Mouse (Mus musculus) forebrain, embryonic 10.5 days (tissue): ENCODE results near the gene Ptch2. TPM values are rescaled to one million over a fixed set of nuclear protein-coding genes. Genes with fewer than 3 reads are reported as not detected.

Source experiments
- DNase-seq: peaks from one replicate; pipeline ENCODE4 v3.0.0-alpha.2; 2017; ENCODE audit warnings: low spot score; ENCODE audit errors: extremely low spot score
- H3K27ac ChIP-seq: fragments of 300-500 bp; sonication (generic); 2 replicates; pipeline ENCODE4 v1.5.1; 2016; ENCODE audit warnings: mild to moderate bottlenecking
- H3K27me3 ChIP-seq: fragments of 300-500 bp; sonication (generic); 2 replicates; pipeline ENCODE4 v1.6.1; 2016; ENCODE audit warnings: mild to moderate bottlenecking; ENCODE audit not compliant: poor library complexity, severe bottlenecking
- H3K36me3 ChIP-seq: fragments of 300-500 bp; sonication (generic); replicated peaks from 2 replicates; pipeline ENCODE4 v1.6.1; 2016; ENCODE audit warnings: mild to moderate bottlenecking, moderate library complexity
- H3K4me1 ChIP-seq: fragments of 300-500 bp; sonication (generic); 2 replicates; pipeline ENCODE4 v1.6.1; 2016
- H3K4me3 ChIP-seq: fragments of 300-500 bp; sonication (generic); 2 replicates; pipeline ENCODE4 v1.5.1; 2016; ENCODE audit warnings: mild to moderate bottlenecking, moderate library complexity
- H3K9me3 ChIP-seq: fragments of 300-500 bp; sonication (generic); 2 replicates; pipeline ENCODE4 v1.6.1; 2016; ENCODE audit warnings: mild to moderate bottlenecking, moderate library complexity
- WGBS: fragments of 180-500 bp; shearing (Covaris S2); methylation state at CpG from one replicate; pipeline ENCODE4 v1.1.7; 2016; 5-methylcytosine and 5-hydroxymethylcytosine counted together
- polyA plus RNA-seq: library from polyadenylated mRNA; unstranded; fragments of >200 nt; fragmentation: Nextera tagmentation; extraction: Ambion mirVana; gene quantifications from 2 replicates; pipeline ENCODE4 v1.2.1, GENCODE M21; 2016

Gene Ptch2
- polyA plus RNA-seq, 1 experiment from 2014 or later, result 7.3 TPM

DNA sequence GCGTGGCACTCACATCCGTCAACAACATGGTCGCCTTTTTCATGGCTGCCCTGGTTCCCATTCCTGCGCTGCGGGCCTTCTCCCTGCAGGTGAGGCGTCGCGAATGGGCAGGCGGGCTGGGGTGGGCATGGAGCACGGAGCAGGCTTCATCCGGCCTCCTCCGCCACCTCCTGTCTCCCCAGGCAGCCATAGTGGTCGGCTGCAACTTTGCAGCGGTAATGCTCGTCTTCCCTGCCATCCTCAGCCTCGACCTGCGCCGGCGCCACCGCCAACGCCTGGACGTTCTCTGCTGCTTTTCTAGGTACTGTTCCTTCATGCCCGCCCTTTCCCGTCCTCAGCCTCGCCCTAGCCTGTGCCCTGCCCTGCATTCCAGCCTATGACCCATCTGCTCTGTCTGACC is 13.5 kb downstream of the Ptch2 start:
- peaks cover 82% of the 10 kb centered on the region for H3K36me3 ChIP-seq
- no peak overlapping the region for H3K27ac ChIP-seq
- no peak for DNase-seq
- no peaks in the 10 kb centered on the region for H3K9me3 ChIP-seq
- WGBS, result 95% methylated on average over 25 of the region's 25 CpGs
- H3K4me3 ChIP-seq, result no peak overlapping the region
- H3K4me1 ChIP-seq, result peaks cover 10% of the 10 kb centered on the region; the same call in 1 of the 2 replicates
- H3K27me3 ChIP-seq, result no peaks in the 10 kb centered on the region; the same call in 1 of the 2 replicates

DNA sequence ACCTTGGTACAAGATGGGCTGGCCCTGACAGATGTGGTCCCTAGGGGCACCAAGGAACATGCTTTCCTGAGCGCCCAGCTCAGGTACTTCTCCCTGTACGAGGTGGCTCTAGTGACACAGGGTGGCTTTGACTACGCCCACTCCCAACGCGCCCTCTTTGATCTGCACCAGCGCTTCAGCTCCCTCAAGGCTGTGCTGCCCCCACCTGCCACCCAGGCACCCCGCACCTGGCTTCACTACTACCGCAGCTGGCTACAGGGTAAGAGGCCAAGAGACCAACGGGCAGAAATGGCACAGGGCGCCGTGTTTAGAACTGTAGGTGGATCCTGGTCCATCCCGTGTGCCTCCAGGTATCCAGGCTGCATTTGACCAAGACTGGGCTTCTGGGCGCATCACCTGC is 14.4 kb downstream of the Ptch2 start:
- H3K4me3 ChIP-seq, result no peak overlapping the region
- no peak overlapping the region for H3K27ac ChIP-seq
- H3K9me3 ChIP-seq, result no peaks in the 10 kb centered on the region
- peaks cover 81% of the 10 kb centered on the region for H3K36me3 ChIP-seq
- peaks cover 6% of the 10 kb centered on the region; the same call in 1 of the 2 replicates for H3K4me1 ChIP-seq
- no peaks in the 10 kb centered on the region for H3K27me3 ChIP-seq
- DNase-seq, result no peak
- 91% methylated on average over 13 of the region's 13 CpGs for WGBS

DNA sequence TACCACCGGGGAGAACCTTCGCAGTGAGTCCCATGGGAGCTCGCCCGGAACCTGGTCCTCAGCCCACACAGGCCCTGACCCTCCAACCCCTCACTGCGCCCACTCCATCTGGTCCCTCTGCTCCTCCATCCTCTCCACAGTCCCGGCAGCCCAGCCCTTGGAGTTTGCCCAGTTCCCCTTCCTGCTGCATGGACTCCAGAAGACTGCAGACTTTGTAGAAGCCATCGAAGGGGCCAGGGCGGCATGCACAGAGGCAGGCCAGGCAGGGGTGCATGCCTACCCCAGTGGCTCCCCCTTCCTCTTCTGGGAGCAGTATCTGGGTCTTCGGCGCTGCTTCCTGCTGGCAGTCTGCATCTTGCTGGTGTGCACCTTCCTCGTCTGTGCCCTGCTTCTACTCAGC is 15.1 kb downstream of the Ptch2 start:
- DNase-seq, result no peak
- H3K36me3 ChIP-seq, result peaks cover 78% of the 10 kb centered on the region
- no peak overlapping the region for H3K4me3 ChIP-seq
- 96% methylated on average over 11 of the region's 11 CpGs for WGBS
- no peaks in the 10 kb centered on the region for H3K27me3 ChIP-seq
- H3K27ac ChIP-seq, result no peak overlapping the region
- H3K4me1 ChIP-seq, result no peaks in the 10 kb centered on the region
- no peaks in the 10 kb centered on the region for H3K9me3 ChIP-seq

DNA sequence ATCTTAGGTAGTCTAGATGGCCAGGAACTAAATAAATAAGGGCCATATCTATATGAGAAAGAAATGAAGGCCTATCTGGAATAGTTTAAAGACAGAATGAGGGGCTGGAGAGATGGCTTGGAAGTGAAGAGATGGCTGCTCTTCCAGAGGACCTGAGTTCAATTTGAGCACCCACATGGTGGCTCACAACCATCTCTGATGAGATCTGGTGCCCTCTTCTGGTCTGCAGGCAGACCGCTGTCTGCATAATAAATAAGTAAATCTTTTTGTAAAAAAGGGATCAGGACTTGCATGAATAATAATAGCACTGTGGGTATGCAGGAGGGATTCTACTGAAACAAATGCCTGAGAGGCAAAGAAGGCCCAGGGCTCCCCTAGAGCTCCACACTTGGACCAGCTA is 17.4 kb downstream of the Ptch2 start:
- no peak for DNase-seq
- Histone ChIP-seq H3K27ac (0 out of 2 replicates have a peak overlapping the region, but pooled peaks have one; percentile 40), H3K4me3 (no peak overlapping the region), H3K9me3 (no peaks in the 10 kb centered on the region), H3K27me3 (no peaks in the 10 kb centered on the region), H3K4me1 (no peaks in the 10 kb centered on the region), H3K36me3 (peaks cover 69% of the 10 kb centered on the region)
- WGBS, result 82% methylated on average over 1 of the region's 1 CpGs

DNA sequence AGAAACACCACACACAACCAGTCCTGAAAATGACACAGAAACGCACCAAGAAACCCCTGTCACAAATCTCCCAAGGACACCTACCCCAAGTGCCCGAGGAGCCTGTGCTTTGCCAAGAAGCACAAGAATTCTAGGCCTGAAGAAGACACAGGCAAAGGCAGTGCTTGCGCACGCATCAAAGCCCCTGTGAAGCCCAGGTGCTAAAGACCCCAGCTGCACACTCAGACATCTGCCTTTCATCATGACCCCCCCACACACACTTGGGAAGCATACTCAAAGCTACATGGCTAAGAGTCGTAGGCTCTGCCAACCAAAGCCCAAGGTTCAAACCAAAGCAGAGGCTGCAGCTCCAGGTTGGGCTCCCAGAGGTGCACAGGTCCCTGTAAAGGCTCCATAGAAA is 19.7 kb downstream of the Ptch2 start:
- Histone ChIP-seq H3K4me3 (no peak overlapping the region), H3K36me3 (peaks cover 45% of the 10 kb centered on the region), H3K27ac (no peak overlapping the region), H3K27me3 (no peaks in the 10 kb centered on the region), H3K4me1 (peaks cover 6% of the 10 kb centered on the region), H3K9me3 (no peaks in the 10 kb centered on the region)
- WGBS, result 92% methylated on average over 5 of the region's 5 CpGs
- DNase-seq, result no peak

DNA sequence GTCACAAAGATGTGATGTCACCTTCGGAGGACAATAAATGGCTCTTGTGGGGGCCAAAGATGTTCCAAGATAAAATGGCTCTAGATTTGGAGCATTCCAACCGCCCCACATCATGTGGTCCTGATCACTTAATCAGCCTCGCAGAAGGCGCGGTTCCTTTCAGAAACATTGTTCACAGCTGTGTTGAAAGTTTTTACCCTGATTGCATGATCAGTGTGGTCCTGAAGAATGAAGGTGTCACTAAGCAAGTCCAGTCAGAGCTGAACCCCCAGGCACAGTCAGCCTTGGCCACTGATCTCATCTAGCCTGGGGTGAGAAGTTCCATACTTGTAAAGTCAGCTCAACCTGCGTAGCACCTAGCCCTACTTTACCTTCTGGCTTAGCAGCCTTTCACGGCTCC is 22.1 kb downstream of the Ptch2 start:
- H3K9me3 ChIP-seq, result no peaks in the 10 kb centered on the region
- H3K27ac ChIP-seq, result no peak overlapping the region
- no peak for DNase-seq
- no peaks in the 10 kb centered on the region for H3K27me3 ChIP-seq
- peaks cover 25% of the 10 kb centered on the region for H3K36me3 ChIP-seq
- H3K4me3 ChIP-seq, result no peak overlapping the region
- peaks cover 21% of the 10 kb centered on the region for H3K4me1 ChIP-seq
- 97% methylated on average over 7 of the region's 7 CpGs for WGBS

DNA sequence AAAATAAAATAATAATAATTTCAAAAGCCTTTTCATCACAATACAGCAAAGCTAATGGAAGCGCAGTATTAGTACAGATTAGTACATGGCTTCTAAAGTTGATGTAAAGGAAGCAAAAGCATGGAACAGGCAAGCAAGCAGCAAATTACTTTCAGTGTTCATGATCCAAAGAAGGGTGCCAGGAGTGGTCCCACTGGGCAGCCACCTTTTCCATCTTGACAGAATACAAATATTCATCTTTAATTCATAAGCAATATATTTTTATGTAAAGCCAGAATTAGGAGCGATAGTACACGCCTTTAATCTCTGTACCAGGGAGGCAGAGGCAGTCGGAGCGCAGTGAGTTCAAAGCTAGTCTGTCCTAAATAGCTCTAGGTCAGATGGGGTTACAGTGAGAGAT is 23.8 kb downstream of the Ptch2 start:
- peak overlapping the region; percentile 90 for H3K27ac ChIP-seq
- H3K4me3 ChIP-seq, result peak overlapping the region; percentile 70
- H3K27me3 ChIP-seq, result no peaks in the 10 kb centered on the region
- WGBS, result 79% methylated on average over 5 of the region's 5 CpGs
- no peaks in the 10 kb centered on the region for H3K9me3 ChIP-seq
- peaks cover 27% of the 10 kb centered on the region for H3K4me1 ChIP-seq
- no peak for DNase-seq
- H3K36me3 ChIP-seq, result peaks cover 9% of the 10 kb centered on the region

DNA sequence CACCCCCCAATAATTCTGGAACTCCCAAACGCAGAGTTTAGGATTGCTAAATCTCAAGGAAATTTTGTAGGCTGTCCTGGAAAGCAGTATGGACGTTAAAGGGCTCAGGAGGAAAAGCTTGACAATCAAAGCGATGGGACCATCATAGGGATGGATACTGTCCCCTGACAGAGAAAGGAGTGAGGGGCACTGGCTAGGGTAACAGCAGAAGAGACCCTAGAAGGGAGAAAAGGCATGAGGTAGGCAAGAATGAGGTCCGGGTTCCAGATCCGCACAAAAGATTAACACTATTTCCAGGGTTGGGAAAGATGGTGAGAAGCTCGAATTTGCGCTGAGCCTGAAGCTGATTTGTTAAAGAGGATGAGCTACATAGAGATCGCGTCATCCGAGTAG is 24.2 kb downstream of the Ptch2 start:
- H3K4me1 ChIP-seq, result peaks cover 31% of the 10 kb centered on the region
- peaks cover 5% of the 10 kb centered on the region for H3K36me3 ChIP-seq
- H3K4me3 ChIP-seq, result peak overlapping the region; percentile 70
- peak overlapping the region; percentile 90 for H3K27ac ChIP-seq
- DNase-seq, result no peak
- H3K27me3 ChIP-seq, result no peaks in the 10 kb centered on the region
- WGBS, result 7% methylated on average over 10 of the region's 10 CpGs
- no peaks in the 10 kb centered on the region for H3K9me3 ChIP-seq

DNA sequence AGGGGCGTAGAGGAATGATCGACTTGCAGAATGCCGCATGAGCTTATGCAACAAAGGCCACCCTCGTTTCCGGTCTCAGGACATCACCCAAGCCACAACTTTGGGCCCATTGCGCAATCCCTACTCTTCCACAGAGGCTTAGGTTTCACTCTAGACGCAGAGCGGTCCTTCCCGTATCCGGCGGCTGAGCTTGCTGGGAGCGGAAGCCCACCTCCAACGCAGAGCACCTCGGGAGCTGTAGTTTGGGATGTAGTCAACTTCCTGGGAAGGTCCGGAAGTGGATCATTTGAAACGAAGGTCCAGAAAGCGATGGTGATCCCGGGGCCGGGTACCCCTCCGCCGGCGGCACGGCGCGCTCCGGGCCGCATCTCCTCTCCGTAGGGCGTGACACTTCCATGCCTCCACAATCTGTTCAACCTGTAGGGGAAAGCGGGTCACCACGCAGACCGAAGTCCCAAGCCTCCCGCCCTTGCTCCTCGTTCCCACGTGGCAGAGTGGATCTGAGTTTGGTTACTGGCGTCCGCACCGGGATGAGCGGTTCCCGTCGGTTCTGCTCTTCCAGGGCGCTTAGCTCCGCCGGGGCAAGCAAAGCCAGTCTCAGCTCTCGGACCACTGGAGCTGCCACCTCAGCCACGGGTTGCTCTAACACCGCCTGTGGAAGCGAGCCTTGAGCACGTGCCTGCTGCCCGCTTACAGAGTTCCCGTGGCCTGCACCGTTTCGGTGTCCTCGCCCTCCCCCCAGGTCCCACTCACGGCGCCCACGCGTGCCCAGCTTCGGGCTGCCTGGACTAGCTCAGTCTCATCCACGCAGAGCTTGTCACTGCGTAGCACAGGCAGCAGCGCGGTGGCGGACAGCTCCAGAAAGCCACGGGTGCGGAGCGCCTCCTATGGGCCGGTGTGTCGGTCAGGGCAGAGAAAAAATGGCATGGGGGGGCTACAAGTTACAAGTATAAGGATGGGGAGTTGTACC is 24.9 kb downstream of the Ptch2 start:
- peak overlapping the region; percentile 90 for H3K27ac ChIP-seq
- no peaks in the 10 kb centered on the region for H3K27me3 ChIP-seq
- H3K4me1 ChIP-seq, result peaks cover 38% of the 10 kb centered on the region
- H3K36me3 ChIP-seq, result no peaks in the 10 kb centered on the region
- H3K4me3 ChIP-seq, result peak overlapping the region; percentile 70
- peak; percentile 93 for DNase-seq
- WGBS, result under 1% methylated on average over 69 of the region's 69 CpGs
- H3K9me3 ChIP-seq, result no peaks in the 10 kb centered on the region

DNA sequence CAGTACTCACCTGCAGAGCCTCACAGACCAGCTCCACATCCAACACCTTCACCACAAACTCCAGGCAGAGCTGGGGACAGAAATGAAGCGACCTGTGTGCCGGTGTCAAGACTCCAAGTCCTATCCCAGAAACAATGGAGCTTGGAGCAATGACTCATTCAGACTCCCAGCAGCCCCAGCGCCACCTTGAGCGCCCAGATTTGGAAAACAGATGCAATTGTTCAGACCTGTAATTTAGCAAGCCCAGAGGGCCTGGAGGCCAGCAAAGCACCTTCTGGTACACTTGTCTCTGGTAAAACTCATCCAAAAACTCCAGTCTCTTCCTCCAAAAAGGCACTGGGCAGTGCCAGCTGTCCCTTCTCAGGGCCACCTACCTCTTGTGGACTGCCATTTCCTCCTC is 26.3 kb downstream of the Ptch2 start:
- Histone ChIP-seq H3K27me3 (peaks cover 2% of the 10 kb centered on the region; the same call in 1 of the 2 replicates), H3K9me3 (no peaks in the 10 kb centered on the region), H3K4me1 (peaks cover 51% of the 10 kb centered on the region), H3K4me3 (no peak overlapping the region), H3K27ac (no peak overlapping the region), H3K36me3 (no peaks in the 10 kb centered on the region; the same call in 1 of the 2 replicates)
- DNase-seq, result no peak
- WGBS, result 95% methylated on average over 4 of the region's 4 CpGs

DNA sequence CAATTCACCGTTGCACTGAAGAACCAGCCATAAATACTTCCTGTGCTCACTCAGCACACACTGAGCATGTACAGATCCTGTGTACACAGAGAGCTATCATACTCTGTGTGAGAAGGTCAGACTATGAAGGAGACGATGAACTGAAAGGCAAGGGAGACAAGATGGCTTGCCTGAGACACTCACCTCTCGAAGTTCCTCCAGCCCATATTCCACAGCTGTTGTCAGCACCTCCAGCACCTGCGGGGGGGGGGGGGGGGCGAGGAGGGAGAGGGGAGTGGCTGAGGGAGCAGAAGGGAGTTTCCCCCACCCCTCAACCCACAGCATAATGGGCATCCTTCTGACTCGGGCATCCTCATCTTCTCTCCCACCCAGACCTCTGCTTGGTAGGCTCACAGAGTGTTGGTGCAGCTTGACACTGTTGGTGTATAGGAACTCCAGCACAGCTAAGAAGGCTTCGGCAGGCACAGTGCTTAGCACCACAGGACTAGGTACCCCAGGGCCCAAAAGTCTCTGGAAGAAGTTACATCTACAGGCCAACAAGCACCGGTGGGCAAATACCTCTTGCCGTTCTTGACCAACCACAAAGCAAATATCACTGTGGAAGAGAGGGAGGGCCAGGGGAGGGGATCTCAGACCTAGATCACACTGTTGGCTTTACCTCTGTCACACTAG is 27.8 kb downstream of the Ptch2 start:
- peaks cover 10% of the 10 kb centered on the region for H3K36me3 ChIP-seq
- H3K9me3 ChIP-seq, result no peaks in the 10 kb centered on the region
- no peak overlapping the region for H3K4me3 ChIP-seq
- H3K4me1 ChIP-seq, result peaks cover 51% of the 10 kb centered on the region
- H3K27me3 ChIP-seq, result peaks cover 11% of the 10 kb centered on the region; the same call in 1 of the 2 replicates
- no peak for DNase-seq
- 87% methylated on average over 8 of the region's 9 CpGs for WGBS
- H3K27ac ChIP-seq, result no peak overlapping the region

DNA sequence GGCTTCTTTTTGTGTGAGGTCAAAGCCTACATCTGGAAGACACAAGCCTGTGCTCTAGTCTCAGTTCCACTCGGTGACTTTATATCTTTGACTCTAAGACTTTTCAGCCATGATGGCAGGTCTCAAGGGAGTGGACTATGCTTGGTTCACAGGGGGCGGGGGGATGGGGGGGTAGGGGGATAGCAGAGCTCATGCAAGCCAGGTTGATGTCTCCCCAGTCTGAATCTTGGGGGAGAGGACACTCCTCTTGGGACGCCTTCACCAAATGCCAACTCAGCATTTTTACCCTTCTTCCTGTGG is 28.3 kb downstream of the Ptch2 start:
- Histone ChIP-seq H3K4me1 (peaks cover 51% of the 10 kb centered on the region), H3K27ac (peak overlapping the region; percentile 84)
- WGBS, result 86% methylated on average over 3 of the region's 3 CpGs

More for the DNA sequence above, 28.3 kb downstream of the Ptch2 start:
- H3K9me3 ChIP-seq, result no peaks in the 10 kb centered on the region
- DNase-seq, result no peak
- no peak overlapping the region for H3K4me3 ChIP-seq
- H3K36me3 ChIP-seq, result peaks cover 15% of the 10 kb centered on the region
- peaks cover 16% of the 10 kb centered on the region for H3K27me3 ChIP-seq
